Mouse (Mus musculus) A20 (cell line): ENCODE results near the gene Map3k5.

Source experiments
- DNase-seq: peaks from one replicate; pipeline ENCODE4 v3.0.0-alpha.2; 2011; ENCODE audit warnings: low read depth, low spot score

The Map3k5 gene

DNA sequence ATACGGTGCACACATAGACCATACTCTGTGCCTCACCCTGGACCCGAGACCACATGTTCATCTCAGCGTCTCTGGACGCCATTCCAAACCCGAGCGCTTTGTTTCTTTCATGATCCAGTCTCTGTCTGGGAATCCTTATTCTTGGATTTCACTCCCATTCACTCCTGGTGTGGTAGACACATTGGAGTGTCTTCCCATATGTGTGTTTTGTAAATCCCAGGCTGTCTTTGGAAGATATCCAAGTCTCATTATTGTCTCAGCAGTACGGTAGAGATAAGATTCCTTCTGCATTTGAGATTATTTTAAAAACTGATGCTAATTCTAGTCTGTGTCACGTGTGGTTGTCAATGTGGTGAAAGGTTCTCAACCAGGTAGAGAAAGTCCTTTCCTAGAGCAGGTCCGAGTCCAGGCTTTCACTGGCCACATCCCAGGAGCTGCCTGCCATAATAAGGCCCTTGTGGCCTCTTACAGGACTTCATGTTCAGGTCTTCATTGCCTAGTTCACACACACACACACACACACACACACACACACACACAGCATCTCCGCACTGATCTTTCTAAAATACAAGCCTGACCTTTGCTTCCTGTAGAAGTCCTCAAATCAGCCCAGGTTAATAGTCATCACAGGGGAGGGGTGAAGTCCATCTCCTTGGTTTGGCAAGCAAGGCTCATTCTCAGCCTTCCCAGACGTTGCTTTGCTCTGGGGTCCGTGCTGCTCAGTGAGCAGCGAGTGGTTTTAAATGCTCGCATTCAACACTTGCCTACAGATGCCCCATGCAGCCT is 122.8 kb downstream of the Map3k5 start:
- DNase-seq: no peak

DNA sequence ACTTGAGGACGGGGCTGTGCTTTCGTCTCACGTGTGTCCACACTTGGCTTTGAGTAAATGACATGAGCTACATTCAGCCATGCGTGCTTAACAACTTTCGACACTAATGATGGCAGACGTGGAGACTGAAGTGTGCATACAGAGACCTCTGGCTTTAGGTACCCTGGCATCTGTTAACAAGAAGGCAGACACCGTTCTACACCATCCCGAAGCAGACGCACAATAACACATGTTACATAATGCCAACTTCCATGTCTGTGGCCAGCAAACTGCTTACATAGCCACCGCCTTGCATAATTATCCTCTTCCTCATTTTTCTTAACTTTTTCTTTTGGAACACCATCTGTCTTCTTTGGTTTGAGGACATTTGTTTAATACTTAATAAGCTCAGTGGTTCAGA is 123.8 kb downstream of the Map3k5 start:
- DNase-seq: no peak

DNA sequence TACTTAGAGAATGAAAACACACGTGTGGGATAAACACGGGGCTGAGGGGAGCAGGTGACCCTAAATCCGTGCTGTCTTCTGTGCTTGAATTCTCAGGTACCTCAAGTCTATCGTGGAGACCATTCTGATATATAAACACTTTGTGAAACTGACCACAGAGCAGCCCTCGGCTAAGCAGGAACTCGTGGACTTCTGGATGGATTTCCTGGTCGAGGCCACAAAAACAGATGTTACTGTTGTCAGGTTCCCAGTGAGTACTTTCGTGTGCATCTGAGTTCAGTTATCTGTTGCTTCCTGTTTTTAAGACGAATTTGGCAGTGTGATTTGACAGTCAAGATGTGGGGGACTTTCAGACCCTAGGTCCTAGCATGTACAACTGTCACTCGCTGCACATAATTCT is 124.6 kb downstream of the Map3k5 start:
- DNase-seq: peak; percentile 80

GRCm38 (mm10) chr10:20060320-20060970 is 126.2 kb downstream of the Map3k5 start:
- peak; percentile 53 for DNase-seq

DNA sequence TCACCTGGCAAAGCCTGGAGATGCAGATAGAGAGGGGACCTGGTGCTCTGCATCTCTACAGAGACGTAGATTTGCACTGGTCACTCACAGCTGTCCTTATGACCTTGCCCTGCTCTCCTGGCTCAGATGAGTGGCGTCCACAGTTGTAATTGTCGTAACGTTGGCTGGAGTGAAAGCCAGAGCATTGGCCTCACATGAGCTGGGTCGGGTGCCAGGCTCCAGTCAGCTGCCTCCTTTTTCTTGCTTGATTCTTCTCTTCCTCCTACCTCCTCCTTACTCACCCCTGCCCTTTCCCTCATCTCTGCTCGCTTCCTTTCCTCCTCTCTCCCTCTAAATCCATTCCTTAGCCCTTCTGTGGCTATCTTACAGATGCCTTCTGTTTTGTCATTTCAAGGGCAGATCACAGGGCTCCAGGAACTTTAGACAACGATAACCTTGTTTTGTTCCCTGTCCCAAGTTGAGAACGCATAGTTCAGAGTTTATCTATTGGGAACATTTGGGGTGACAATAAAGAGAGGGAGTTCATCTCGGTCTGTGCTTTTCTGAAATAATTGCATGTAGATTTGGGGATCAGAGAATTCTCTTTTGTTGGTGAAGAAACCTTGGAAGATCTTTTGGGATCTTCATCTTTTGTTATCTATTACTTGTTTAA is 130.4 kb downstream of the Map3k5 start:
- DNase-seq: no peak

- DNase-seq: peak; percentile 58
Observed at GRCm38 (mm10) chr10:20066069-20066665, 131.9 kb downstream of the Map3k5 start.

DNA sequence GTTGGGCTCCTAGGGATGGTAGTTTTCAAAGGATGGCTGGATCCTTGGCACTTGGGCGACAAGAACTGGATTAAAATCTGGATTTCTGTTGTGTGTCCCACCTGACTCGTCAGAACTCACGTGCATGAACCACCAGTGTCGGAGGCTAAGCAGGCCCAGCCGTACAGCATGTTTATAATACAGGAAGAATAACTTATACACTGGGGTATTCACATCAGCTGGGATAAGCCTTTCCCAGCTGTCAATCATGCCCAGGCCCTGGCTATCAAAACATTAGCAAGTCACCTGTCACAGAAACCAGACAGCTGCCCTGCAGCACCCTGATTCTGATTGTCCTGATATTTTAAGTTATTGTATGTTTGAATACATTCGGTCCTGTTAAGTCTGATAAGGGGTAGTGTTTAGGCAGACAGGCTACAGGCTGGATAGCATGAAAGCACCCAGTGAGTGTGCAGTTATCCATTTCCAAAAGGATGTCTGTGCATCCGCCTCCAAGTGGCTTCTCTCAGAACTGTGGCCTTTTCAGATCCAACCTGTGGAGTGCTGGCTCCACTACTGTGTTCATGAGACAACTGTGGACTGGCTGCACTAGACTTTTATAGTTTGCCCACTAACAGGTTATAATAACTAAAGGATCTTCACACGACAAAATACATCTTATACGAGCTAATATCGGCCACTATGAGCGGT is 135.6 kb downstream of the Map3k5 start:
- no peak for DNase-seq

DNA sequence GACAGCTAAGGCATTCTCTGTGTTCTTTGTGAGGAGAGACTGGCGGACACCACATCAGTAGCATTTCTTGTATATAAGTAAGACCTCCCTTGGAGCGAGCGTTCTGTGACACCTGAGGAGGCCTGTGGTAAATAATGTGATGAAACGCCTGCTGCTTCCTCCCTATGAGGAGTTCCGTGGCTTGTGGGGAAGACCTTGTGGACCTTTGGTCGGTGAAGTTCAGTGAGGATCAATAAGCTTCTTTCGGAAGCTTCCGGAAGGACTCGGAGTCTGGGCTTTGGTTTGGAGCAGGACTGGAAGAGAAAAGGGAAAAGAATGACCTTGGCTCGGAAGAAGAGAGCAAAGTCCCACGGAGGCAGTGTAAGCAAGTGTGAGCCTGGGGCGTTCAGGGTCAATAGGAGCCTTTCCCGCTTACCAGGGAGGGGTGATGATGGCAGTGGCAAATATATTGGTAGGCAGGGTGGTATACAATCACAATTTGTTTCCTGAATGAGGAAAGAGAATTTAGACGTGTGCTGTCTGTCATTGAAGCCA is 136.4 kb downstream of the Map3k5 start:
- no peak for DNase-seq

- DNase-seq: no peak
Observed at GRCm38 (mm10) chr10:20071716-20072115, 137.4 kb downstream of the Map3k5 start.

DNA sequence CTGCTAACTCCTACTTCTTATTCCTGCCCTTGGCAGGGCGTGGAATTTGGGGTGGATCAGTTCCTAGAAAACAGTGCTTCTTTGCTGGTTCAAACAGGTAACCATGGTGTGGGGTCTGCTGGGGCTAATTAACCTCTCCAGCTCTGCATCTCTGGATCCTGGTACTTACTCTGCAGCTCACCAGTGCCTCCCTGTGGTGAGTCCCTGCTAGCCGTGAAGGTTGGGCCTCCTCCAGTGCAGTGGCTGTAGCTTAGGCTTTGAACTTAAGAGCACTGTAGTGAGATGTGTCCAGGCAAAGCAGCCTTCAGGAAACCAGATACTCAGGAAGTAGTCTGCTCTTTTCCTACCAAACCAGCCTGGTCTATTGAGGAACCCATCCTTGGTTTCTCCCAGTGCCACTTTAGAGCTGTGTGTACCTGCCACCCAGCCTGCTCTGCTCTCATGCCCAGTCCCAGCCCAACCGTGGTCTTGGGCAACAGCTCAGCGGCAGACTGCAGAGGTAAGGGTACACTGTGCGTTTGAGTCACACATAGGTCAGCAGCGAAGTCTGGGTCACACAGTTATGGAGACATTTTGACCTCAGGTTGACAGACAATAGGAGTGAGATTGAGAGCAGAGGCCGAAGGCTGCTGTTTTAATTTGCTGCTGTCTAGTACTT is 139.1 kb downstream of the Map3k5 start:
- DNase-seq: peak; percentile 79

DNA sequence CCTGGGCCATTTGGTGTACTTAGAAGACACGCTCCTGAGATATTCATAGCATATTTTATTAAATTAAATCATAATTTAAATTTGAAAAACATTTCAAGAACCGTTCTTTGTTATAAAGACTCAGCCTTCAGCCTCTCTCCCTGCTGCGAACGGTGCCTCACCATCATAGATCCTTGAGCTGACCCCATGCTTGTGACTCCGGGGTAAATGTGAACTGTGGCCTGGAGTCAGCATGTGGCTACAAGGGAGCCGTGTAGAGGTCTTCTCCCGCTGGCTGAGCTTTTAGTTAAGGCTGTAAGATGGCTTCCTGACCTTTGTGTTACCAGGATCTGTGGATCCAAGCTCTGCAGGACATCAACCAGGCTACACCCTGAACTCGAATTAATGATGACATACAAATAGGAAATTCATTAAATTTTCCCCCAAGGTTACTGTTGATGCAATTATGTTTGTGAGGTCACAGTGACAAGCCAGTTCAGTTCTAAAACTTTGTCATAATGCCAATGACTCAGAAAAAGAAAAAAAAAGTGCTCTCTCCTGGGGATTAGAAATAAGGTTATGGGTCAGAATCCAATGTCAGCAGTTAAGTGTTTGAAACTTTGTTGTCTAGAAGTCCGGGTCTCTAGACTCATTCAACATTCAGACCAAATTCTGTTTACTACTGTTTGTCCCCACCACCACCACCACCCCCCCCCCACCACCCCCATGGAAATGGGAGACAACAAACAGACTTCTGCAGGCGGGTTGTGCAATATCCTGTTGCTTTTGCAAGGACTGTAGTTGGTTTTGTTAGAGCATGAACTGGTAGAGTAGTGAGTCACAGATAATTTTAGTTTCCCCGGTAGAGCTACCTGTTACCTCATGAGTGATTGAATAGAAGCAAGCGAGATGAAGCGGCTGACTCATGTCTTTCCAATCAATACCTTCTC is 142.5 kb downstream of the Map3k5 start:
- DNase-seq: no peak

DNA sequence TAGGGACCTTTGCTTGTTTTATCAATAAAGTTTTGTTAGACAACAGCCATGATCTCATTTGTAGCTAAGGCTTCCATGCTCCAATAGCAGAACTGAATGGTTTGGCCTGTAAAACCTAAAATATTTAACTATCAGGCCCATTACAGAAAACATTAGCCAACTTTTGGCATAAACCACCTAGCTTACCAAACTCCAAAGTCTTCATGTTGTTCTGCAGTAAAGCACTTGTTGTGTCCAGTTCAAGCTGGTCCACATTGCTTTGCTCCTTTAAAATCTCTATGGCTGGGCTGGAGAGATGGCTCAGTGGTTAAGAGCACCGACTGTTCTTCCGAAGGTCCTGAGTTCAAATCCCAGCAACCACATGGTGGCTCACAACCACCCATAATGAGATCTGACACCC is 144.1 kb downstream of the Map3k5 start:
- DNase-seq: no peak

DNA sequence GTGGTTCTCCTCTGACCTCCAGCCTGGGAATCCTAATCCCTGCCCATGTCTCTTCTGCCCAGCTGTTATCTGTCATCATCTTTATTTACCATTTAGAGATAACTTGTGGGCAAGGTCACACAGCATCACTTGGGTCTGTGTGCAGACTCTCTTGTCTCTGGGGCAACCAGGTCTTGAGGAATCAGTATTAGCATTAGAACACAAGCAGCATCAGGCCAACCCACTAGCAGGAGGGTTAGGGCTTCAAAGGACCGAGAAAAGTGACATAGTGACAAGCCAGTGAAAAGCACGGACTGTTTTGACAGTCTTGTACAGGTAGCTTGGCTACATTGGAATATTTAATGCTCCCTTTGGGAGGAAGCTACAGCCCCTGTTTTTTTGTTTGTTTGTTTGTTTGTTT is 153.6 kb downstream of the Map3k5 start:
- DNase-seq: no peak

GRCm38 (mm10) chr10:20089026-20089425 is 154.8 kb downstream of the Map3k5 start:
- DNase-seq: no peak

DNA sequence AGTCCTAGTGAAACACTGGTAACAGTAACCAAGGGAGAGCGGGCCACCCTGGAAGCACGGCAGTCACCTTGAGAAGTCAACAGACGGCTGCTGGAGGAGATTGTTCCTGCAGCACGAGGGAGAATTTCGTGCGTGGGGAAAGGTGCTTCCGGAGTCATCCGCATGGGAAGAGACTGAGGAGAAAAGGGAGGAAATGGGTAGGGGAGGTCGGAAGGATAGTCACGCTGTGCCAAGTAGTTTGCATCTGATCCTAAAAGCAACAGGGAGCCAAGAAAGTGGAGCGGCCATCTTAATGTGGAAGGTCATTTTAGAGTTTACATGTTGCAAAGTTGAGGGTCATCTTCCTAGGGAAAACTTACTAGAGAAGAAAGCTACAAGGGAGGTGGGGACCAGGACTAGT is 155.9 kb downstream of the Map3k5 start:
- no peak for DNase-seq

GRCm38 (mm10) chr10:20091416-20091815 is 157.1 kb downstream of the Map3k5 start:
- DNase-seq: no peak

DNA sequence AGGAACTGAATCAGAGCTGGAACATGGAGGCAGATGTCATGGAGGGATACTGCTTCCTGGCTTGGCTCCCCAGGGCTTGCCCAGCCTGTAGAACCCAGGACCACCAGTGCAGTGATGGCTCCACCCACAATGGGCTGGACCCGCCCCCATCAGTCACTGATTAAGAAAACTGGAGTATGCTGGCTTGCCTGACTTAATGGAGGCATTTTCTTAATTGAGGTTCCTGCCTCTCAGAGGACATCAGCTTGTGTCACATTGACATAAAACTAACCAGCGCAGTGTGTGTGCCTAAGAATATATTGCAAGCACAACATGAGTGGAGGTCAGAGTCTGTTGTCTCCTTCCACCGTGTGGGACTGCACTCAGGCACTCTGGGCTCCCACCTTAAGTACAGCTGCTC is 158.1 kb downstream of the Map3k5 start:
- DNase-seq: no peak

GRCm38 (mm10) chr10:20101456-20101855 is 167.2 kb downstream of the Map3k5 start:
- no peak for DNase-seq

- DNase-seq: peak; percentile 60
Observed at GRCm38 (mm10) chr10:20104271-20104931, 170.1 kb downstream of the Map3k5 start.
